In genomic region chr19:45234771-45235231, GRCm38 (mm10) we compare ENCODE assay signal across 8 mouse cellular contexts. TPM values are rescaled to one million over a fixed set of nuclear protein-coding genes. Genes with fewer than 3 reads are reported as not detected.
DNase-seq lines count a peak whose midpoint lies in the region; ATAC-seq lines count a peak whose summit lies in the region.

No protein-coding gene starts in this region.

- no peak overlapping the region for H3K27ac ChIP-seq in intestine, embryonic 14.5 days (ENCODE audit: low read depth)
- H3K27ac ChIP-seq in neural tube, embryonic 12.5 days = peak overlapping the region; percentile 88

- ATAC-seq in intestine, embryonic 14.5 days (replicated peaks; ENCODE audit: low FRiP score, low TSS enrichment, low read depth) = no peak
- ATAC-seq in neural tube, embryonic 12.5 days (ENCODE audit: low FRiP score, low read depth) = no peak

- 1% methylated on average over 42 of the region's 42 CpGs for WGBS in intestine, embryonic 14.5 days
- WGBS in neural tube, embryonic 12.5 days = under 1% methylated on average over 42 of the region's 42 CpGs

- peak; percentile 39 for DNase-seq in kidney, adult 18-20 months
- no peak for DNase-seq in kidney, adult 8-10 months
- DNase-seq in embryo, embryonic 11 days = peak; percentile 63
- no peak for DNase-seq in intestine, embryonic 14.5 days (ENCODE audit: low spot score)
- DNase-seq in frontal cortex, postnatal 14 days (ENCODE audit: low spot score in 2 of 2) = no peak
- DNase-seq in urinary bladder, postnatal 4 days (ENCODE audit: low spot score in 2 of 2) = no peak
- DNase-seq in ovary, postnatal 14 days (ENCODE audit: low spot score) = no peak

- no peak overlapping the region for H3K9ac ChIP-seq in intestine, embryonic 14.5 days (ENCODE audit: low read length)
- peak overlapping the region; percentile 89 for H3K9ac ChIP-seq in neural tube, embryonic 12.5 days

- H3K4me2 ChIP-seq in intestine, embryonic 14.5 days (ENCODE audit: low read length) = peak overlapping the region; percentile 20
- H3K4me2 ChIP-seq in neural tube, embryonic 12.5 days (replicated peaks) = peak overlapping the region; percentile 64

- peaks cover 98% of the 10 kb centered on the region for H3K27me3 ChIP-seq in intestine, embryonic 14.5 days (replicated peaks; ENCODE audit: control insufficient read depth, insufficient read depth, low read length)
- peaks cover 84% of the 10 kb centered on the region for H3K27me3 ChIP-seq in neural tube, embryonic 12.5 days (replicated peaks)

- peak overlapping the region; percentile 9; the same call in 1 of the 2 replicates for H3K4me3 ChIP-seq in intestine, embryonic 14.5 days (ENCODE audit: low read depth, low read length)
- H3K4me3 ChIP-seq in neural tube, embryonic 12.5 days = peak overlapping the region; percentile 59

- peaks cover 14% of the 10 kb centered on the region for H3K4me1 ChIP-seq in intestine, embryonic 14.5 days (replicated peaks; ENCODE audit: control insufficient read depth, insufficient read depth, low read length)
- peaks cover 32% of the 10 kb centered on the region for H3K4me1 ChIP-seq in neural tube, embryonic 12.5 days

- H3K36me3 ChIP-seq in intestine, embryonic 14.5 days (ENCODE audit: control insufficient read depth, insufficient read depth, low read length) = no peaks in the 10 kb centered on the region
- H3K36me3 ChIP-seq in neural tube, embryonic 12.5 days = no peaks in the 10 kb centered on the region

- no peaks in the 10 kb centered on the region for H3K9me3 ChIP-seq in intestine, embryonic 14.5 days (ENCODE audit: control insufficient read depth, low read length)
- H3K9me3 ChIP-seq in neural tube, embryonic 12.5 days = no peaks in the 10 kb centered on the region

RNA-seq across cellular contexts. Expression of gene Lbx1, which starts 0.8 kb away (rescaled TPM):
- not detected in 2 replicates for polyA plus RNA-seq in intestine, embryonic 14.5 days (2014; fragmentation: Nextera tagmentation; extraction: Ambion mirVana)
- 20.3 and 21.3 TPM in 2 replicates for polyA plus RNA-seq in neural tube, embryonic 12.5 days (2016; fragmentation: Nextera tagmentation; extraction: Ambion mirVana)

Comparison
In these comparisons a context has a peak if more than half of its experiments do, and no peak if none do; other contexts are left out.
1. DNase-seq: peak in kidney, adult 18-20 months (single experiment) and embryo, embryonic 11 days (single experiment); none in kidney, adult 8-10 months (0 of 2), intestine, embryonic 14.5 days (single experiment), frontal cortex, postnatal 14 days (0 of 2), urinary bladder, postnatal 4 days (0 of 2) and ovary, postnatal 14 days (single experiment).
2. RNA of gene Lbx1, which starts 0.8 kb away (polyA plus RNA-seq): 20.3 to 21.3 TPM in neural tube, embryonic 12.5 days; not detected in intestine, embryonic 14.5 days; every median in the first group is over 10 times any median in the second.